Mouse (Mus musculus): ENCODE measurements around the gene Tgoln1.

DNA sequence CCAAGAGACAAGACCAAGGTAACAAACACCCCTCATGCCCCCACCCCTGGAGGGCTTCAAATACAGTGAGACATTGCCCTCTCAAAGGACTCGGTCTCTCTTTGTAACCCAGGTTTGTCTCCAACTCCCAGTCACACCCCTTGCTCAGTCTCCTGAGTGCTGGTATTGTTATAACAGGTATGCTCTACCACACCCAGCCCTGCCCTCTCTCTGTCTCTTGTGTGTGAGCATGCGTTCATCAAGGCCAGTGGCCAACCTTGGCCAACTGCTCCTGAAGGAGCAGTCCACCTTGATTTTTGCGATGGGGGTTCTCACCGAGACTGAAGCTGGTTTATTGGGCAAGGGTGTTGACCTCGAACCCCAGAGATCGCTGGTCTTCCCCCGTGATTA, 39.2 kb upstream of the Tgoln1 start:
- TF ChIP-seq CTCF (IDR thresholded peaks at IDR 0.05) (no peak), EP300 (IDR thresholded peaks at IDR 0.05) (no peak)
